17 mouse cellular contexts compared by ENCODE assay signal in genomic region chr10:63049106-63049505, GRCm38 (mm10). TPM values are rescaled to one million over a fixed set of nuclear protein-coding genes. Genes with fewer than 3 reads are reported as not detected.
"Had no signal": no experiment of that assay in that cellular context is flagged by ENCODE, and none has a peak within 500 bp of the region (broad histone marks: within the 10 kb centered on the region; RNA-seq: fewer than 3 reads in every experiment).

No protein-coding gene starts in this region.

- H3K4me2 ChIP-seq: liver, embryonic 13.5 days; lung, embryonic 15.5 days; midbrain, embryonic 11.5 days; midbrain, embryonic 15.5 days; neural tube, embryonic 12.5 days; stomach, embryonic 15.5 days had no signal

- H3K4me1 ChIP-seq: liver, embryonic 13.5 days; lung, embryonic 15.5 days; midbrain, embryonic 15.5 days; stomach, embryonic 15.5 days had no signal

- H3K4me3 ChIP-seq: left cerebral cortex, adult 2 months; limb, embryonic 10.5 days; liver, embryonic 13.5 days; lung, embryonic 15.5 days; megakaryocyte, embryonic 14.5 days; midbrain, embryonic 15.5 days; neural tube, embryonic 12.5 days; stomach, embryonic 15.5 days had no signal

- H3K27ac ChIP-seq: kidney, postnatal 0 days; left cerebral cortex, adult 2 months; limb, embryonic 10.5 days; liver, embryonic 13.5 days; lung, embryonic 15.5 days; macrophage; midbrain, embryonic 15.5 days; neural tube, embryonic 12.5 days; stomach, embryonic 15.5 days had no signal

- H3K9me3 ChIP-seq: limb, embryonic 10.5 days; liver, embryonic 13.5 days; lung, embryonic 15.5 days; megakaryocyte, embryonic 14.5 days; midbrain, embryonic 15.5 days; neural tube, embryonic 12.5 days; stomach, embryonic 15.5 days had no signal

- ATAC-seq: liver, postnatal 0 days; midbrain, embryonic 15.5 days had no signal

- H3K27me3 ChIP-seq: liver, embryonic 13.5 days; lung, embryonic 15.5 days; midbrain, embryonic 15.5 days; neural tube, embryonic 12.5 days; stomach, embryonic 15.5 days had no signal

- H3K36me3 ChIP-seq: limb, embryonic 10.5 days; liver, embryonic 13.5 days; lung, embryonic 15.5 days; midbrain, embryonic 15.5 days; neural tube, embryonic 12.5 days; stomach, embryonic 15.5 days had no signal

- DNase-seq: liver, embryonic 13.5 days; liver, postnatal 0 days; lung, postnatal 14 days; retina, postnatal 1 day; right cerebral cortex, postnatal 4 days; thymus, postnatal 36 days had no signal

- H3K9ac ChIP-seq: liver, embryonic 13.5 days; liver, postnatal 0 days; lung, embryonic 15.5 days; midbrain, embryonic 15.5 days; neural tube, embryonic 12.5 days; stomach, embryonic 15.5 days had no signal

RNA-seq across cellular contexts. Expression of gene Pbld1, which starts 10.9 kb away (rescaled TPM):
- polyA plus RNA-seq: macrophage had no signal

RNA-seq across cellular contexts. Expression of gene Atoh7, which starts 50.3 kb away (rescaled TPM):
- polyA plus RNA-seq: liver, embryonic 13.5 days; lung, embryonic 15.5 days; macrophage; spleen, adult 2 months had no signal
